Mouse (Mus musculus) inflammation-experienced regulatory T-cells, adult 16 weeks (primary cell): ENCODE data around the gene Slc27a5. TPM values are rescaled to one million over a fixed set of nuclear protein-coding genes. Genes with fewer than 3 reads are reported as not detected.

Experiments used
- polyA plus RNA-seq: library from polyadenylated mRNA; unstranded; fragments of 100-300 nt; shearing (Covaris generic); gene quantifications from one replicate; pipeline ENCODE4 v1.2.1, GENCODE M21; 2017

Gene Slc27a5
- not detected for polyA plus RNA-seq

DNA sequence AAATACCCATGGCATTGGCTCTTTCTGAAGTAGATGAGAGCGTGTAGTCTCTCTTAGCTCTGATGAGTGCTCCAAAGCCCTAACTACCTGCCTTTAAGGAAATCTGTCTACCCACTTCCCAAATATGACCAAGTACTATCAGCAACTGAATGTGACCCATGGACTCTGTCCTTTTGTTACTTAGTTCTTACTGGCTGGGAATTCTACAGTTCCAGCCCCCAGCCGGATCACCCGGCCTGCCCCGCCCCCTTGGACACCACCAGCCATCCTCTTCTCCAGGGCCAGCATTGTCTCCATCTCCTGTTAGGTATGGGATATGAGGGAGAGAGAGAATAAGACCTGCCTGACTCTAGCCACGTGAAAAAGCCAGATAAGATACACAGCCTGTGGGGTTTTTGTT is at the start of gene Slc27a5:
TSS of gene Slc27a5 (minus strand) at position 140 of the 400 bp plus-strand sequence.

DNA sequence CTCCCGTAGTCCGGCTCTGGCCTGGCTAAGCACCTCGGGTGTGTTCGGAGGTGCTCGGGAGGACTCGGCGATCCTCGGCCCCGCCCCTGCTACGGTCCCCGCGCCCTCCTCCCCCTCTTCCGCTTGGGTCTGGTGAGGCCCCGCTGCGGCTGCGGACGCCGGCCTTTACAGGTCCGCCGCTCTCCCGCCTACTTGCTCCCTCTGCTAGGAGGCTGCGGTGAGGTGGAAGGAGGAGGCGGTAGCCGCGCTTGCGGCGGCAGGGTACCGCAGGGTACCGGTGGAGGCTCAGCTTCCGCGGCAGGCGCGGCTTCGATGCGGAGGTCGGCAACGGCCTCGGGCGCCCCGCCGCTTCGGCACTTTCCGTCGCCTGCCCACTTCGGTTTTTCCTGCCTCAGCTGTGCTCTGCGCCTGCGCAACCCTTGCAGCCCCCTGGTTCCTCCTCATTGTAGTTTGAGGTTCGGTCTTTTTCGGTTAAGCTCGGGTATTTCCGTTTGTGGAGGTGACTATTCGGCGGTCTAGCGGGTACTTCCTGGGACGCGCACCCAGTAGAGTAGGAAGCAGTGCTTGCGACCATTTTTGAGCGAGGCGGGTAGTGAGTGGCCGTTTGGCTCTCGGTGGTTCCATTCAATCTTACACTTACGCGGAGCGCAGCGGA is 40.0 kb upstream of the Slc27a5 start, which contains the start of gene Ube2m:
TSS of gene Ube2m (minus strand) at position 375 of the 655 bp plus-strand sequence.

DNA sequence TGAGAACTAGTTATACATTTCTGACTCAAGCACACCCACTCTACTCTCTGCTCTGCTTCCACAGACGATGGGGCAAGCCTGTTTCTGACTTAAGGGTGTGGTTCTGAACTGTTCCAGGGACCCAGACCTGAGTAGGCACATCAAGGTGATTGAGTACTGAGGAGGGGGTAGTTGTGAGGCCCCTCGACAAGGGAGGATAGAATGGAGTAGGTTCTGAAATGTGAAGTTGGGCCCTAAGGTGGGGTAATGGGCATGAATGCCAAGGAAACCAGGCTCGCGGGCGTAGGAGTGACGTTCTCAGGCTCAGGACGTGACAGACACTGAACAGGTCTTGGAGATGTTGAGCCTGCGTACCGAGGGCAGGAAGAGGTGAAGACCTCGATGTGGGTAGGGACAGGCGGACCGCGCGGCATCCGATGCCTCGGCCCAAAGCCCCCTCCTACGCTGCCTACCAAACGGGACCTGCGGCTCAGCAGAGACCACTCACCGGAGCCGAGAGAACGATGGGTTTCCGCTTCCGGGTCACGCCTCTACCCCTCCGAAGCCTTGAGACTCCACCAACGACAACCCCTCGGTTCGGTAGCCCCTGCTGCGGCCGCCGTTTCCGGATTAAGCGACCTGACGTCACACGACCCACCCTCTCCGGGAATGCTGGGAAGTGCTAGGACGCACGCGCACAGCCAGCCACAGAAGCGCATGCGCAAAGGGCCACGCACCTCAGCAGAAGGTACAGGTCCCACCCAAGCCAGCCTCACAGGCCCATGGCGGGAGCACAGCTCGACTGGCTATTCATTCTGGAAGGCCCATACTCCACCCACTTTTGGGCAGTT is 36.4 kb upstream of the Slc27a5 start, which contains the start of gene Chmp2a:
TSS of gene Chmp2a (minus strand) at position 660 of the 830 bp plus-strand sequence.

DNA sequence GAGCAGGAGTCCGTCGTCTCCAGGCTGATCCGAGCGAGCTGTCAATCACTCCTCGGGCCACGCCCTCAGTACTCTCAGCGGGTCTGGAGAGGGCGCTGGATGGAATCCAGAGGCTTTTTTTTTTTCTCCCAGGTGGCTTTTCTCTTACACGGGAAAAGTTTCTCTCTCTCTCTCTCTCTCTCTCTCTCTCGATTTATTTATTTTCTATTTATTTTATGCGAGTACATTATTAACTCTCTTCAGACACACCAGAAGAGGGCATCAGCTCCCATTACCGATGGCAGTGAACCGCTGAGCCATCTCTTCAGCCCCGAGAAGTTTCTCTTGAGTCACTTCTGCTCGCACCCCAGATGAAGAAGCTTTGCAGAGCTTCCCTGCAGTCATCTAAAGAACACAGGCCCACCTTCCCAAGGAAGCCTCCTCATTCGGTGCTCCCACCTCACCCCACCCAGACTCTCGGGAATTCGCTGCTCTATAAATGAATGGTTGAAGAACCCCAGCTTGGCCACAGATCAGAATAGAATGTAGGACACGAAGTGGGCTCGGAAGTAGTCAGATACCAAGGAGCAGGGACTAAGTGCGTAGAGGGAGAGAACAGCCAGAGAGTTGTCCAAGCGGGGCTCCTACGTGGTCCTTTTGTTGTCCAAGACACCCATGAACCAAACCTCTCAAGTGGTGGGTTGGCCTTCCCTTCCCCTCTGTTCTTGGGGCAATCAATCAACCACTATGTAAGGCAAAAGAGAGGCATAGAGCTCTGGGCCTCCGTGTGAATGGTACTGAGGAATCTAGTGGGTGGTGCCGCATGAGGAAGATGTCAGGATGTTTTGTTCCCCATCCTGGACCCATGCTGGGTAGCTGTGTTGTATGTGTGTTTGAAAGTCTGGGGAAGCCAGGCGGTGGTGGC is 12.3 kb upstream of the Slc27a5 start, which contains the start of gene Zbtb45:
TSS of gene Zbtb45 (minus strand) at position 30 of the 904 bp plus-strand sequence.

DNA sequence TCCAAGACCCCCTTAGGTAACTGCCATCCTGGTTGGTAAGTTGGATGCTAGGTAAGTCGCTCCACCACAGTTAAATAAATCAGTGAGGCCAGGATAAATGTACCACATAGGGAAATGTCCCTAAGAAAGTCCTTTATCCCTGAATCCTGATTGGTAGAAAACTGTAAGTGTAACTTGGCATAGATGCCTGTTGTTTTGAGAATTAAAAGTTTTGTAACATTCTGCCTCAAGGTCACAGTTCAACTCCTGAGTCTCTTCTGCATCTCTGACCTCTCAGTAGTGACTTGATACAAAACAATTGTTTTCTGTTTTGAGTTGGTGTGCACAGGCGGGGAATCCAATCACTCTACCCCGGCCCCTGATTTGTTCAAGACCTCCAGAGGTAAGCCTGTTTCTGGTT is 859 bp upstream of the Slc27a5 start, which contains the start of gene Trim28:
TSS of gene Trim28 (plus strand) at position 264 of the 400 bp plus-strand sequence.

DNA sequence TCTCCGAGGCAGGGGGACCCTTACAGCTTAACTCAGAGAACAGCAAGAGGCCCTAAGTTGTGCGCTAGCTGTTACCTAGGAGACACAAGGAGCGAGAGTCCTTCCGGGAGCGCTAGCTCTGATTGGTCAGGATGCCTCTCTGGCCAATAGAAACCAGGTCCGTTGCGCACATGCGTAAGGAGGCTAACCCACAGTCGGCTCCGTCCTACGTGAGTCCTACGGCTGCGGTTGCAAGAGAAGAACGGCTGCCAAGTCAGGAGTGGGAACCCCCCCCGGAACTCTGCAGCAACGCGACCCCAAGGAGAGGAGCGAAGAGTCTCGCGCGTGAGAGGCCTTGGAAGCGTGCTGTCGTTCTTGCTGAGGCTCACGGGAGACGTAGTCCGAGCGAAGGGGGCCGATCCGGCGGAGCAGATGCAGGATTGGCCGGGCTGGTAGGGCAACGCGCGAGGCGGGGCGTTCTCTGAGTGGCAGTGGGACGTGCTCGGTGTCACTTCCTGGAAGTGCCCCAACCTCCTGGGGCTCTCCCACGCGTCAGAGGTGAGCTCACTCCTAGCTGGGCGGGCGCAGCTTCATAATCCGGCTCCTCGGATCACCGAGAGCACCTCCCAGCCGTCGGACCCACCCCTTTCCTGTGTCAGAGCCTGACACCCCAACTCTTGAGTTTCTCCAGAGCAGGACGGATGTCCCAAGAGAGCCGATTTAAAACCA is 20.2 kb downstream of the Slc27a5 start, which contains the start of gene Zfp446:
TSS of gene Zfp446 (plus strand) at position 167 of the 708 bp plus-strand sequence.

DNA sequence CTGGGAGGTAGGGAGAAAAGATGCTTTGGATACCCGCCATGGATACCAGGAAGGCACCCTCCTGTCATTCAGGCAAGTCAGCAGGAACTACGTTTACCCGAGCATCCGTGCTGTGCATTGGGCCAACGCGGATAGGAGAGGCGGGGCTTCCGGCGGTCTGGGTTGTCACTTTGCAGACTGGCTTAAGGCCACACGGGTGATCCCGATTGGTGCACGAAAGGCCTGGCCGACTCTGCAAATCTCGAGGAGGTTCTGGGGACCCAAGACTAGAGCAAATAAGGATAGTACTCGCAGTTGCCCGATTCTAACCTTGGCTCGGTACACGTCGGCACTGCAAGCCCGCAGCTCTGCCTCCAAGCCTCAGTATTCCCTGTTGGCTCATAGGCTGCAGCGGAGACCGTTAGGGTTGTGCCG is 32.3 kb downstream of the Slc27a5 start, which contains the start of gene Zfp324:
TSS of gene Zfp324 (plus strand) at position 161 of the 414 bp plus-strand sequence.

Other genes starting within 250 kb of the Slc27a5 start
- 3.3 TPM for gene Zscan18, start 194.6 kb downstream of the Slc27a5 start, polyA plus RNA-seq
- gene Zfp329, start 179.3 kb downstream of the Slc27a5 start, polyA plus RNA-seq = 18.8 TPM
- gene Zfp110, start 163.4 kb downstream of the Slc27a5 start, polyA plus RNA-seq = 104 TPM
- gene Zfp128, start 117.0 kb downstream of the Slc27a5 start, polyA plus RNA-seq = 4.9 TPM
- 17.8 TPM for gene Zscan22, start 100.4 kb downstream of the Slc27a5 start, polyA plus RNA-seq
- 894 TPM for gene Rps5, start 75.9 kb downstream of the Slc27a5 start, polyA plus RNA-seq
- not detected for gene Rnf225, start 70.8 kb downstream of the Slc27a5 start, polyA plus RNA-seq
- 9.4 TPM for gene Zfp324, start 32.4 kb downstream of the Slc27a5 start, polyA plus RNA-seq
- gene Zfp446, start 20.3 kb downstream of the Slc27a5 start, polyA plus RNA-seq = 10.4 TPM
- gene Trim28, start 922 bp upstream of the Slc27a5 start, polyA plus RNA-seq = 29.7 TPM
- gene Zbtb45, start 11.8 kb upstream of the Slc27a5 start, polyA plus RNA-seq = 6.4 TPM
- 262 TPM for gene Chmp2a, start 36.6 kb upstream of the Slc27a5 start, polyA plus RNA-seq
- 8.9 TPM for gene Ube2m, start 40.1 kb upstream of the Slc27a5 start, polyA plus RNA-seq
- gene Mzf1, start 56.6 kb upstream of the Slc27a5 start, polyA plus RNA-seq = 0.28 TPM
- gene Vmn1r85, start 97.0 kb upstream of the Slc27a5 start, polyA plus RNA-seq = not detected
- gene Vmn1r86, start 121.7 kb upstream of the Slc27a5 start, polyA plus RNA-seq = not detected
- gene Vmn1r87, start 142.0 kb upstream of the Slc27a5 start, polyA plus RNA-seq = not detected
- gene Vmn1r88, start 161.4 kb upstream of the Slc27a5 start, polyA plus RNA-seq = 0.06 TPM
- not detected for gene Vmn1r89, start 214.8 kb upstream of the Slc27a5 start, polyA plus RNA-seq